Mouse (Mus musculus) stomach, embryonic 14.5 days (tissue): Measurements from ENCODE around the gene Meis2. TPM values are rescaled to one million over a fixed set of nuclear protein-coding genes. Genes with fewer than 3 reads are reported as not detected.

Experiments
- ATAC-seq: fragments of 200-750 bp; cut with Nextera tagmentation; 2 replicates; pipeline ENCODE4 v1.8.0; 2017; ENCODE audit warnings: low read depth, moderate TSS enrichment; ENCODE audit not compliant: insufficient number of reproducible peaks, insufficient read depth, low FRiP score
- H3K27ac ChIP-seq: fragments of 300-500 bp; sonication (generic); 2 replicates; pipeline ENCODE4 v1.5.1; 2014; ENCODE audit warnings: mild to moderate bottlenecking, low read length, moderate library complexity, mixed read lengths
- H3K27me3 ChIP-seq: fragments of 300-500 bp; sonication (generic); 2 replicates; pipeline ENCODE4 v1.6.1; 2014; ENCODE audit warnings: low read length, control low read depth, mixed read lengths; ENCODE audit not compliant: control insufficient read depth, insufficient read depth
- H3K36me3 ChIP-seq: fragments of 300-500 bp; sonication (generic); 2 replicates; pipeline ENCODE4 v1.6.1; 2014; ENCODE audit warnings: mild to moderate bottlenecking, control low read depth, low read length, moderate library complexity, mixed read lengths; ENCODE audit not compliant: control insufficient read depth, insufficient read depth
- H3K4me1 ChIP-seq: fragments of 300-500 bp; sonication (generic); 2 replicates; pipeline ENCODE4 v1.6.1; 2014; ENCODE audit warnings: low read length, control low read depth, mixed read lengths; ENCODE audit not compliant: control insufficient read depth, insufficient read depth
- H3K4me2 ChIP-seq: fragments of 300-500 bp; sonication (generic); replicated peaks from 2 replicates; pipeline ENCODE4 v1.6.1; 2014; ENCODE audit warnings: low read depth, low read length, control low read depth
- H3K4me3 ChIP-seq: fragments of 300-500 bp; sonication (generic); 2 replicates; pipeline ENCODE4 v1.5.1; 2014; ENCODE audit warnings: low read depth, low read length, control low read depth
- H3K9ac ChIP-seq: fragments of 300-500 bp; sonication (generic); replicated peaks from 2 replicates; pipeline ENCODE4 v1.6.1; 2014; ENCODE audit warnings: low read depth, mild to moderate bottlenecking, control low read depth, low read length, moderate library complexity, mixed read lengths
- H3K9me3 ChIP-seq: fragments of 300-500 bp; sonication (generic); 2 replicates; pipeline ENCODE4 v1.6.1; 2016; ENCODE audit warnings: low read depth, low read length, control low read depth; ENCODE audit not compliant: control insufficient read depth
- WGBS: fragments of 180-500 bp; shearing (Covaris S2); extraction: QIAGEN DNeasy Blood & Tissue Kit; methylation state at CpG from one replicate; pipeline ENCODE4 v1.1.7; 2014; 5-methylcytosine and 5-hydroxymethylcytosine counted together
- polyA plus RNA-seq: library from polyadenylated mRNA; unstranded; fragments of >200 nt; fragmentation: Nextera tagmentation; extraction: Ambion mirVana; gene quantifications from 2 replicates; pipeline ENCODE4 v1.2.1, GENCODE M21; 2014

Gene Meis2
- polyA plus RNA-seq, 1 experiment from 2014 or later = 85.0 TPM

- Histone ChIP-seq H3K4me3 (no peak overlapping the region), H3K36me3 (no peaks in the 10 kb centered on the region; the same call in 1 of the 2 replicates), H3K9ac (no peak overlapping the region), H3K9me3 (no peaks in the 10 kb centered on the region), H3K27ac (no peak overlapping the region), H3K4me1 (peaks cover 3% of the 10 kb centered on the region; the same call in 1 of the 2 replicates), H3K4me2 (no peak overlapping the region), H3K27me3 (no peaks in the 10 kb centered on the region)
- WGBS = 39% methylated on average over 5 of the region's 5 CpGs
- ATAC-seq = no peak
Measured at GRCm38 (mm10) chr2:115888336-115889077, 177.1 kb downstream of the Meis2 start.

- Histone ChIP-seq H3K27ac (no peak overlapping the region), H3K9me3 (no peaks in the 10 kb centered on the region), H3K27me3 (no peaks in the 10 kb centered on the region), H3K4me1 (peaks cover 3% of the 10 kb centered on the region; the same call in 1 of the 2 replicates), H3K4me2 (no peak overlapping the region), H3K36me3 (no peaks in the 10 kb centered on the region; the same call in 1 of the 2 replicates), H3K4me3 (no peak overlapping the region), H3K9ac (no peak overlapping the region)
- 42% methylated on average over 1 of the region's 1 CpGs for WGBS
- no peak for ATAC-seq
Measured at GRCm38 (mm10) chr2:115887631-115888030, 178.0 kb downstream of the Meis2 start.

- Histone ChIP-seq H3K4me3 (no peak overlapping the region), H3K27me3 (no peaks in the 10 kb centered on the region), H3K9me3 (no peaks in the 10 kb centered on the region), H3K27ac (no peak overlapping the region), H3K4me1 (no peaks in the 10 kb centered on the region; the same call in 1 of the 2 replicates), H3K36me3 (peaks cover 4% of the 10 kb centered on the region; the same call in 1 of the 2 replicates), H3K9ac (no peak overlapping the region), H3K4me2 (no peak overlapping the region)
- 59% methylated on average over 9 of the region's 9 CpGs for WGBS
- ATAC-seq = no peak
Measured at GRCm38 (mm10) chr2:115884184-115884583, 181.5 kb downstream of the Meis2 start.

- H3K4me2 ChIP-seq = no peak overlapping the region
- H3K9me3 ChIP-seq = no peaks in the 10 kb centered on the region
- H3K4me1 ChIP-seq = no peaks in the 10 kb centered on the region
- no peak overlapping the region for H3K9ac ChIP-seq
- no peaks in the 10 kb centered on the region for H3K27me3 ChIP-seq
- peaks cover 4% of the 10 kb centered on the region; the same call in 1 of the 2 replicates for H3K36me3 ChIP-seq
- no peak for ATAC-seq
- no peak overlapping the region for H3K27ac ChIP-seq
- WGBS = 45% methylated on average over 10 of the region's 10 CpGs
- no peak overlapping the region for H3K4me3 ChIP-seq
Measured at GRCm38 (mm10) chr2:115883520-115883919, 182.1 kb downstream of the Meis2 start.

GRCm38 (mm10) chr2:115875802-115876531 lies 189.7 kb downstream of the Meis2 start:
- Histone ChIP-seq H3K27me3 (no peaks in the 10 kb centered on the region), H3K27ac (no peak overlapping the region), H3K4me3 (no peak overlapping the region), H3K36me3 (peaks cover 5% of the 10 kb centered on the region; the same call in 1 of the 2 replicates), H3K9ac (no peak overlapping the region), H3K9me3 (no peaks in the 10 kb centered on the region), H3K4me2 (no peak overlapping the region), H3K4me1 (no peaks in the 10 kb centered on the region)
- 43% methylated on average over 8 of the region's 8 CpGs for WGBS
- ATAC-seq = no peak

- Histone ChIP-seq H3K4me3 (no peak overlapping the region), H3K27ac (no peak overlapping the region), H3K9ac (no peak overlapping the region), H3K4me2 (no peak overlapping the region), H3K9me3 (no peaks in the 10 kb centered on the region), H3K27me3 (no peaks in the 10 kb centered on the region), H3K36me3 (peaks cover 8% of the 10 kb centered on the region; the same call in 1 of the 2 replicates), H3K4me1 (peaks cover 8% of the 10 kb centered on the region; the same call in 1 of the 2 replicates)
- WGBS = 26% methylated on average over 2 of the region's 2 CpGs
- no peak for ATAC-seq
Measured at GRCm38 (mm10) chr2:115872851-115873250, 192.8 kb downstream of the Meis2 start.

GRCm38 (mm10) chr2:115869966-115870365 lies 195.7 kb downstream of the Meis2 start:
- Histone ChIP-seq H3K27ac (no peak overlapping the region), H3K27me3 (no peaks in the 10 kb centered on the region), H3K4me3 (no peak overlapping the region), H3K36me3 (peaks cover 31% of the 10 kb centered on the region), H3K4me2 (no peak overlapping the region), H3K9me3 (no peaks in the 10 kb centered on the region), H3K4me1 (peaks cover 8% of the 10 kb centered on the region; the same call in 1 of the 2 replicates), H3K9ac (no peak overlapping the region)
- no peak for ATAC-seq
- 38% methylated on average over 2 of the region's 2 CpGs for WGBS

GRCm38 (mm10) chr2:115860600-115861347 lies 204.9 kb downstream of the Meis2 start:
- peaks cover 19% of the 10 kb centered on the region for H3K4me1 ChIP-seq
- peak overlapping the region; percentile 52; the same call in 1 of the 2 replicates for H3K27ac ChIP-seq
- 7% methylated on average over 25 of the region's 25 CpGs for WGBS
- ATAC-seq = 0 out of 2 replicates have a peak, but pooled peaks have one; percentile 53
- peak overlapping the region; percentile 58 for H3K4me2 ChIP-seq
- peak overlapping the region; percentile 18 for H3K4me3 ChIP-seq
- H3K36me3 ChIP-seq = peaks cover 19% of the 10 kb centered on the region
- no peaks in the 10 kb centered on the region for H3K9me3 ChIP-seq
- no peaks in the 10 kb centered on the region for H3K27me3 ChIP-seq
- no peak overlapping the region for H3K9ac ChIP-seq
